Mouse (Mus musculus) myocyte (in vitro differentiated cells): ENCODE measurements around the gene Gm10310.
"Not testable (repeated sequence)": the region's sequence is repeated elsewhere in the genome, so short reads cannot be mapped to it uniquely, and the experiment has no call there.

Source experiments
- CEBPB ChIP-seq: IDR thresholded peaks from 2 replicates; pipeline ENCODE4 v1.6.1; 2011; ENCODE audit warnings: mild to moderate bottlenecking, moderate library complexity; ENCODE audit not compliant: poor library complexity, insufficient read depth, severe bottlenecking
- E2F4 ChIP-seq: IDR thresholded peaks from one replicate; pipeline ENCODE4 v1.6.1; 2011; ENCODE audit warnings: mild to moderate bottlenecking, control low read depth, moderate library complexity; ENCODE audit not compliant: insufficient read depth
- POLR2A ChIP-seq: IDR thresholded peaks from one replicate; pipeline ENCODE4 v1.6.1; 2011; ENCODE audit warnings: low read depth, mild to moderate bottlenecking, control low read depth, moderate library complexity; ENCODE audit not compliant: insufficient read length
- SRF ChIP-seq: IDR thresholded peaks from one replicate; pipeline ENCODE4 v1.6.1; 2011; ENCODE audit warnings: low read depth; ENCODE audit not compliant: control insufficient read depth, insufficient read length
- TCF12 ChIP-seq: IDR thresholded peaks from one replicate; pipeline ENCODE4 v1.6.1; 2011; ENCODE audit warnings: mild to moderate bottlenecking, control low read depth; ENCODE audit not compliant: poor library complexity, insufficient read depth, severe bottlenecking
- TCF3 ChIP-seq: IDR thresholded peaks from one replicate; pipeline ENCODE4 v1.6.1; 2011; ENCODE audit warnings: low read depth, control low read depth; ENCODE audit not compliant: insufficient read length
- USF1 ChIP-seq: IDR thresholded peaks from one replicate; pipeline ENCODE4 v1.6.1; 2011; ENCODE audit warnings: low read depth, mild to moderate bottlenecking, control low read depth, moderate library complexity

DNA sequence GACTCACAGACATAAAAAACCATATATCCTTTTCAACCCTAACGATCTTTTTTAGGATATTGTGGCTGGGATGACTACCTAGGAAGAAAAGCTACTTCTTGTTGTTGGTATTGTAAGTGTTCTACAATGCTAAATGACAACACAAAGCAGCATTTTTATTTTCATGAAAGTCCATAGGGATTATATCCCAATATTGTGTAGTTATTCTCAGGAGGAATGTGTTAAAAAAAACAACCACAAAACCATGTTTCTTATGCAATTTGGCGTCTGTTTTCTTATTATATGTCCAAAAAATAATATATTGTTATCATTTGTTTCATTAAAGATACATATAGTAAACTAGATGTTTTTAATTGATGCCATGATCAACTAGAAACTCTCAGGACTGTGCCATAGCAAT lies 17.7 kb downstream of the Gm10310 start, which contains the start of gene Olfr819:
- TF ChIP-seq POLR2A, CEBPB, SRF, TCF12, TCF3, USF1, E2F4: not testable (repeated sequence)
